In the genomic region with DNA sequence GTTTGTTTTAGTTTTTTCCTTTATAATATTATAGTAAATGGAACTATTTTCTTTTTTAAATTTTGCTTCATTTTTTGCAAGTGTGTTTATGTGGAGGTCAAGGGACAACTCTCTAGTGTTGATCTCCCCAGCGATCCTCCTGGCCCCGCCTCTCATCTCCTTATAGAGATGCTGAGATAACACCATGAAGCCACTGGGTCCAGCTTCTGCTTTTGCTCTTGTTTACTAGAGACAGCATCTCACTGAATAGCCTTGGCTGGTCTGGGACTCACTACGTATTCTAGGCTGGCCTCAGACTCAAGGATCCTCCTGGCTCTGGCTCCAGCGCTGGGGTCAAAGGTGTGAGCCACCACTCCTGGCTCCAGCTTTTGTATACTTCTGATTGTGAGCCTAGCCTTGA, we compare ENCODE assay signal across 35 mouse cellular contexts. TPM values are rescaled to one million over a fixed set of nuclear protein-coding genes. Genes with fewer than 3 reads are reported as not detected.
"Had no signal": no experiment of that assay in that cellular context is flagged by ENCODE, and none has a peak within 500 bp of the region (broad histone marks: within the 10 kb centered on the region; RNA-seq: fewer than 3 reads in every experiment).

No protein-coding gene starts in this region.

- ATAC-seq: hindbrain, embryonic 16.5 days; inflammation-experienced regulatory T-cells, adult 6 months; intestine, embryonic 15.5 days; intestine, postnatal 0 days had no signal

- H3K9me3 ChIP-seq: heart, embryonic 10.5 days; heart, embryonic 12.5 days; hindbrain, embryonic 12.5 days; intestine, embryonic 15.5 days; limb, embryonic 10.5 days; limb, embryonic 12.5 days; liver, embryonic 13.5 days; liver, embryonic 15.5 days had no signal

- H3K9ac ChIP-seq: heart, embryonic 12.5 days; hindbrain, embryonic 12.5 days; hindbrain, embryonic 14.5 days; intestine, embryonic 15.5 days; limb, embryonic 12.5 days; liver, embryonic 13.5 days; liver, embryonic 15.5 days had no signal

- H3K27me3 ChIP-seq: hindbrain, embryonic 12.5 days; intestine, embryonic 15.5 days; limb, embryonic 12.5 days; liver, embryonic 13.5 days; liver, embryonic 15.5 days had no signal

- DNase-seq: gastrocnemius, postnatal 14 days; gastrocnemius, postnatal 36 days; heart, adult 18-20 months; heart, postnatal 10 days; kidney, adult 18-20 months; kidney, adult 8-10 months; kidney, postnatal 10 days; kidney, postnatal 25 days; kidney, postnatal 4 days; liver; liver, embryonic 13.5 days had no signal

- H3K36me3 ChIP-seq: heart, embryonic 10.5 days; heart, embryonic 12.5 days; hindbrain, embryonic 12.5 days; intestine, embryonic 15.5 days; limb, embryonic 10.5 days; limb, embryonic 12.5 days had no signal

- H3K27ac ChIP-seq: heart, embryonic 10.5 days; hindbrain, embryonic 12.5 days; hindbrain, embryonic 14.5 days; intestine, embryonic 15.5 days; layer of hippocampus, adult 2 months; left cerebral cortex, adult 2 months; limb, embryonic 10.5 days; limb, embryonic 12.5 days; liver, embryonic 13.5 days; liver, embryonic 15.5 days had no signal

- H3K4me1 ChIP-seq: hindbrain, embryonic 12.5 days; liver, embryonic 13.5 days; liver, embryonic 15.5 days had no signal

- H3K4me2 ChIP-seq: heart, embryonic 12.5 days; hindbrain, embryonic 12.5 days; hindbrain, embryonic 14.5 days; intestine, embryonic 15.5 days; limb, embryonic 12.5 days; liver, embryonic 11.5 days; liver, embryonic 13.5 days; liver, embryonic 15.5 days had no signal

- H3K4me3 ChIP-seq: heart, embryonic 10.5 days; heart, embryonic 12.5 days; hindbrain, embryonic 12.5 days; intestine, embryonic 15.5 days; layer of hippocampus, adult 2 months; left cerebral cortex, adult 2 months; limb, embryonic 10.5 days; limb, embryonic 12.5 days; liver, embryonic 13.5 days; liver, embryonic 15.5 days had no signal

RNA-seq across cellular contexts. Expression of gene Pla2g12b, which starts 16.1 kb away (rescaled TPM):
- total RNA-seq: gastrocnemius, adult 18-20 months; gastrocnemius, adult 8-10 months; gastrocnemius, postnatal 36 days; heart, adult 18-20 months; heart, adult 8-10 months; heart, postnatal 10 days; heart, postnatal 25 days; hematopoietic stem cell, adult 5-6 weeks; layer of hippocampus, adult 2 months; layer of hippocampus, postnatal 10 days; layer of hippocampus, postnatal 25 days; left cerebral cortex, adult 2 months; left cerebral cortex, postnatal 14 days; left cerebral cortex, postnatal 36 days had no signal
- polyA plus RNA-seq: hindbrain, embryonic 12.5 days; hindbrain, embryonic 14.5 days; hindbrain, embryonic 16.5 days; inflammation-experienced regulatory T-cells, adult 6 months; limb, embryonic 10.5 days; limb, embryonic 12.5 days; limb, embryonic 14.5 days had no signal

RNA-seq across cellular contexts. Expression of gene Oit3, which starts 22.1 kb away (rescaled TPM):
- total RNA-seq: gastrocnemius, adult 18-20 months; gastrocnemius, adult 8-10 months; heart, adult 18-20 months; heart, postnatal 25 days had no signal
- polyA plus RNA-seq: inflammation-experienced regulatory T-cells, adult 6 months had no signal

RNA-seq across cellular contexts. Expression of gene Gm10273, which starts 24.1 kb away (rescaled TPM):
- polyA plus RNA-seq: hindbrain, embryonic 12.5 days; limb, embryonic 12.5 days had no signal
